Mouse (Mus musculus) neural tube, embryonic 10.5 days (tissue): ENCODE data around the gene Sirt2.

Experiments
- DNase-seq: peaks from one replicate; pipeline ENCODE4 v3.0.0-alpha.2; 2017; ENCODE audit warnings: low spot score; ENCODE audit errors: extremely low spot score

The Sirt2 gene

GRCm38 (mm10) chr7:28795832-28796231 lies 29.3 kb downstream of the Sirt2 start:
- no peak for DNase-seq

GRCm38 (mm10) chr7:28796562-28796975 lies 30.0 kb downstream of the Sirt2 start:
- peak; percentile 78 for DNase-seq

GRCm38 (mm10) chr7:28799994-28800393 lies 33.5 kb downstream of the Sirt2 start:
- no peak for DNase-seq

GRCm38 (mm10) chr7:28801451-28801850 lies 34.9 kb downstream of the Sirt2 start:
- DNase-seq = no peak

- DNase-seq = no peak
Measured at GRCm38 (mm10) chr7:28801901-28802670, 35.6 kb downstream of the Sirt2 start.

- DNase-seq = no peak
Measured at GRCm38 (mm10) chr7:28802846-28803588, 36.5 kb downstream of the Sirt2 start.

- DNase-seq = no peak
Measured at GRCm38 (mm10) chr7:28803756-28804155, 37.2 kb downstream of the Sirt2 start.

GRCm38 (mm10) chr7:28806869-28807268 lies 40.3 kb downstream of the Sirt2 start:
- DNase-seq = no peak

- DNase-seq = no peak
Measured at GRCm38 (mm10) chr7:28807641-28808220, 41.2 kb downstream of the Sirt2 start.

GRCm38 (mm10) chr7:28808221-28808941 lies 41.8 kb downstream of the Sirt2 start, which contains the start of gene Hnrnpl:
Gene Hnrnpl, plus strand, starts transcription at chr7:28808541.
- DNase-seq = no peak

GRCm38 (mm10) chr7:28808957-28809393 lies 42.4 kb downstream of the Sirt2 start:
- peak; percentile 97 for DNase-seq

- peak; percentile 82 for DNase-seq
Measured at GRCm38 (mm10) chr7:28809401-28810089, 43.0 kb downstream of the Sirt2 start.

- DNase-seq = peak; percentile 96
Measured at GRCm38 (mm10) chr7:28810107-28811066, 43.9 kb downstream of the Sirt2 start.

- DNase-seq = peak; percentile 93
Measured at GRCm38 (mm10) chr7:28811228-28811627, 44.7 kb downstream of the Sirt2 start.

GRCm38 (mm10) chr7:28811640-28812275 lies 45.2 kb downstream of the Sirt2 start:
- no peak for DNase-seq

GRCm38 (mm10) chr7:28812436-28812835 lies 45.9 kb downstream of the Sirt2 start:
- DNase-seq = no peak

- no peak for DNase-seq
Measured at GRCm38 (mm10) chr7:28812949-28813348, 46.4 kb downstream of the Sirt2 start.

GRCm38 (mm10) chr7:28814306-28815034 lies 47.9 kb downstream of the Sirt2 start:
- DNase-seq = no peak
